Mouse (Mus musculus) liver, embryonic 14.5 days (tissue): Measurements from ENCODE around the gene Mbnl2.

Source experiments
- CTCF ChIP-seq: IDR thresholded peaks from 2 replicates; pipeline ENCODE4 v1.5.1; 2016; ENCODE audit warnings: antibody characterized with exemption, low read depth, control low read depth
- EP300 ChIP-seq: IDR thresholded peaks from 2 replicates; pipeline ENCODE4 v1.6.1; 2016; ENCODE audit warnings: antibody characterized with exemption, low read depth

GRCm38 (mm10) chr14:120367589-120367988 is 92.1 kb downstream of the Mbnl2 start:
- no peak for TF ChIP-seq CTCF
- TF ChIP-seq EP300: no peak
